Mouse (Mus musculus): ENCODE results near the gene As3mt. TPM values are rescaled to one million over a fixed set of nuclear protein-coding genes. Genes with fewer than 3 reads are reported as not detected.
"Not testable (repeated sequence)": the region's sequence is repeated elsewhere in the genome, so short reads cannot be mapped to it uniquely, and the experiment has no call there.

The As3mt gene
- polyA plus RNA-seq, 1 experiment = 0.07 TPM

DNA sequence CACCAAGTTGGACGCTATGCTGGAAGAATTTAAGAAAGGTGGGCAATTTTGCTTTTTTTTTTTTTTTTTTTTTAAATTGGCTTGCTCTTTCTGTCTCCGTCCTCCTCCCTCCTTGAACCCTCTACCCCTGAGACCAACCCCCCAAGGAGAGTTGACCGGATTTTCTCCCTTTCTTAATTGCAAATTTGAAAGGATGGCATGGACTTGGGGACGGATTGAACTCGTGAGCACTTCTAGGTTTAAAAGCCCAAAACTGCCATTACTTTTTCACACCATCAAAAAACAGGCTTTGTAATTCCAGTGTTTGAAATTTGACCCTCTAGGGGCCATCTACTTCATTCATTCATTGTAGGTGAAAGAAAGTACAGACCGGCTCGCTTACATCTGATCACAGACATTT is 56.1 kb downstream of the As3mt start:
- Histone ChIP-seq H3K27me3 (ENCODE audit: control insufficient read depth) (peaks cover 38% of the 10 kb centered on the region), H3K9me3 (ENCODE audit: control insufficient read depth, low read length) (no peaks in the 10 kb centered on the region), H3K36me3 (ENCODE audit: control insufficient read depth) (peaks cover 6% of the 10 kb centered on the region), H3K4me1 (ENCODE audit: control insufficient read depth) (peaks cover 64% of the 10 kb centered on the region), H3K4me3 (replicated peaks) (peak overlapping the region; percentile 100)
- no peak for TF ChIP-seq GATA1 (IDR thresholded peaks at IDR 0.05; ENCODE audit: low read length)

DNA sequence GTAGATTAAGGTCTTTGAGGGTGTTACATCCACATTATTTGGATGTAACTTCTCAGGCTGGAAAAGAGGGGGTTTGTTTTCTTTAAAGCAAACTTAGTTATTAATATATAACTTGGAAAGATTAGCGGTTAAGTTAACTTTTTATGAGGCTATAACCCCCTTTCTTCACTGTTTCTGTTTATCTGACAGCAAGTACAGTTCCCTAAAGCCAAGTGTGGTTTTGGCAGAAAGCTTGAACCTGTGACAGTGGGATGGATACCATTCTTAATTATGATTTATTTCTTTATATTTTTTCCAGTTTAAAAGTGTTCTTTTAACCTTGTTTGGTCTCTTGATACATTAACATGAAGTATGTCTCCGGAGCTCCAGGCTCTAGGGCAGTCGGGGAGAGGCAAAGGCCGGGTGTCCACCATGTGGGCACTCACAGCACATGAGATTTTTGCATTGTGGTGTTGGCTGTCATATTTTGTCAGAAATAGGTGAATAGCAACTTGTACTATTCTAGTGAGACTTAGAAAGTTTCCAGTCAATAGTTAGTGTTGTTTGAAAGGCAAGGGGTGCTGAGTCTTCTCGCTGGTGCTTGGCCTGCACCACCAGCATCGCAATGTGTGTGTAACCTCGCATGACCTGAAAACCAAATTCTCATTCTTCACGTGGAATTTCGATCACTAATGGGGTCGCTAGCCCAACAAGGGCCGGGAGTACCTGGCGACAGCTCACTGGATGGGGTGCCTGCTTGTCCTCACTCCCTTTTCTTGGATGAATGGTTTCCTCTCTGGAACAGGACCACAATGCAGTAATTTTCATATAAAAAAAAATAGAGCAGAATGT is 56.9 kb downstream of the As3mt start:
- Histone ChIP-seq H3K9me3 (ENCODE audit: control insufficient read depth, low read length) (no peaks in the 10 kb centered on the region), H3K27me3 (ENCODE audit: control insufficient read depth) (peaks cover 30% of the 10 kb centered on the region), H3K4me1 (ENCODE audit: control insufficient read depth) (peaks cover 69% of the 10 kb centered on the region), H3K4me3 (replicated peaks) (peak overlapping the region; percentile 100), H3K36me3 (ENCODE audit: control insufficient read depth) (peaks cover 6% of the 10 kb centered on the region)
- no peak for TF ChIP-seq TAL1 (IDR thresholded peaks at IDR 0.05; ENCODE audit: low read length)
- TF ChIP-seq GATA1 (IDR thresholded peaks at IDR 0.05; ENCODE audit: low read length) = no peak

DNA sequence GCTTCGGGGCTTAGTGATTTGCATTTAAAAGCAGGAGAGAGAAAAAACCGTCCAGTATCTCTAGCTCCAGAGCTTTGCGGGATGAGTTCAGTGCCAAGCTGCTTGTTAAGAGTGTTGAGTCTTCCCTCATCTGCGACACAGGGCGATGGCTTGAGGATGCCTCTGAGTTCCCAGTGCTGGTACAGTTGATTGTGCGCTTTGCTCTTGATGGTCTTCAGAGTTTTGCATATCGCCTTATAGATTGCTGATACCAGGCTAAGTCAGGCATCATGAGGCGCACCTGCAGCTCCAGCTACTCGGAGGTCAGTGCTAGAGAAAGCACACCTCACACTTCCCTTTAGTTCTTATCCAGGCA is 57.5 kb downstream of the As3mt start:
- no peak for TF ChIP-seq GATA1 (IDR thresholded peaks at IDR 0.05; ENCODE audit: low read length)
- TF ChIP-seq TAL1 (IDR thresholded peaks at IDR 0.05; ENCODE audit: low read length) = no peak
- peaks cover 24% of the 10 kb centered on the region for H3K27me3 ChIP-seq (ENCODE audit: control insufficient read depth)
- H3K9me3 ChIP-seq (ENCODE audit: control insufficient read depth, low read length) = no peaks in the 10 kb centered on the region
- peak overlapping the region; percentile 100 for H3K4me3 ChIP-seq (replicated peaks)
- H3K36me3 ChIP-seq (ENCODE audit: control insufficient read depth) = peaks cover 10% of the 10 kb centered on the region
- H3K4me1 ChIP-seq (ENCODE audit: control insufficient read depth) = peaks cover 69% of the 10 kb centered on the region

DNA sequence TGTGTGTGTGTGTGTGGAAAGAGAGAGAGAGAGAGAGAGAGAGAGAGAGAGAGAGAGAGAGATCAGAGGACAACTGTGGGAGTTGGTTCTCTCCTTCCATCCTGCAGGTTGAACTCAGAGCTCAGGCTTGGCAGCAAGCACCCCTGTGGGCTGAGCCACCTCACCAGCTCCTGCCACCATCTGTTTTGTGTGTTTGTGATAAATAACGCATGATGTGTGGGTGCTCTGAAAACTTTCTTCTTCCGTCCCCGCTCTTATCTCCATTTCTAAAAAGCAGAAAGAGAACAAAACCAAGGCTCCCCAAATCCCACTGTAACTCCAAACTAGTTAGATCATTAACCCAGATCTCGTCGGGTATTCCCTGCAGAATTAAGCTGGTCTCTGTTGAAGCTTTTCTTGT is 58.9 kb downstream of the As3mt start:
- TF ChIP-seq GATA1 (IDR thresholded peaks at IDR 0.05; ENCODE audit: low read length) (no peak), TAL1 (IDR thresholded peaks at IDR 0.05; ENCODE audit: low read length) (no peak)
- peaks cover 14% of the 10 kb centered on the region for H3K36me3 ChIP-seq (ENCODE audit: control insufficient read depth)
- peaks cover 21% of the 10 kb centered on the region for H3K27me3 ChIP-seq (ENCODE audit: control insufficient read depth)
- H3K9me3 ChIP-seq (ENCODE audit: control insufficient read depth, low read length) = no peaks in the 10 kb centered on the region
- peaks cover 69% of the 10 kb centered on the region for H3K4me1 ChIP-seq (ENCODE audit: control insufficient read depth)
- peak overlapping the region; percentile 100 for H3K4me3 ChIP-seq (replicated peaks)

- Histone ChIP-seq H3K9me3 (ENCODE audit: control insufficient read depth, low read length) (no peaks in the 10 kb centered on the region), H3K4me3 (replicated peaks) (no peak overlapping the region), H3K4me1 (ENCODE audit: control insufficient read depth) (peaks cover 43% of the 10 kb centered on the region), H3K27me3 (ENCODE audit: control insufficient read depth) (no peaks in the 10 kb centered on the region), H3K36me3 (ENCODE audit: control insufficient read depth) (peaks cover 15% of the 10 kb centered on the region)
- no peak for TF ChIP-seq GATA1 (IDR thresholded peaks at IDR 0.05; ENCODE audit: low read length)
Observed at GRCm38 (mm10) chr19:46769759-46770158, 62.5 kb downstream of the As3mt start.

DNA sequence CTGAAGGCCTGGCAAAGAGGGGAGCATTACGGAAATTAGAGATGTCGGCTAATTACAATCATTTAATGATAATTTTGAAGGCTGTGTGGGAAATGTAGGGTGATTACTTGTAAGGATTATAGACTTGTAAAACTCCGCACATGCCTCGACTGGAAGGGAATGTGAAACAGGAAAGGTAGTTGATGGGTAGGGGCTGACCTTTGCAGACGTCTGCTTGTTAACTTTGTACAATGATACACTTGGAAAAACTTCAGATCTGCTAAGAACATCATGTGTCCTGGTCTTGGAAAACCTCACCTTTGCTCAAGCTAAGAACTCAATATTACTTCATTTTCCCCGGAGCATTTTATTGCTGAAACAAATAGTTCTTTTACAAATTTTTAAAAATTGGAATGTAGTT is 64.5 kb downstream of the As3mt start:
- Histone ChIP-seq H3K27me3 (ENCODE audit: control insufficient read depth) (no peaks in the 10 kb centered on the region), H3K4me1 (ENCODE audit: control insufficient read depth) (peaks cover 37% of the 10 kb centered on the region), H3K9me3 (ENCODE audit: control insufficient read depth, low read length) (no peaks in the 10 kb centered on the region), H3K36me3 (ENCODE audit: control insufficient read depth) (peaks cover 14% of the 10 kb centered on the region), H3K4me3 (replicated peaks) (no peak overlapping the region)
- no peak for TF ChIP-seq TAL1 (IDR thresholded peaks at IDR 0.05; ENCODE audit: low read length)
- TF ChIP-seq GATA1 (IDR thresholded peaks at IDR 0.05; ENCODE audit: low read length) = no peak

DNA sequence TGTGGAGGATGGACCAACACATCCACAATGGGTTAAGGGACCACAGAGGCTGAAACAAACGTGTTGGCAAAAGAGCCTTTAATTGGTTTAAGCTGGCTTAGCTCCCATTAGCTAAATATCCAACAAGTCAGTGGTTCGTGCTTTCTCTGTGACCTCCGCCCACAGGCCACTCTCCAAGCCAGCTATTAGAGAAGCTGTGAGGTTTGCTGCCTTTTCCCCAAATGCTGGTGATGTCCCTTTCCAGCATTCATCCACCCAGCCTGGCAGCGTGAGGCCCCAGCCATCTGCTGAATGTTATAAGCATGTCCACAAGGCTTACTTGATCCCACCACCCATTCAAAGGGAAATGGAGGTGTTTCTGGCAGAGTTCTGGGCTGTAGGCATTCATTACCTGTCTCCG is 69.1 kb downstream of the As3mt start:
- H3K27me3 ChIP-seq (ENCODE audit: control insufficient read depth) = no peaks in the 10 kb centered on the region
- peaks cover 7% of the 10 kb centered on the region for H3K36me3 ChIP-seq (ENCODE audit: control insufficient read depth)
- no peaks in the 10 kb centered on the region for H3K9me3 ChIP-seq (ENCODE audit: control insufficient read depth, low read length)
- peaks cover 41% of the 10 kb centered on the region for H3K4me1 ChIP-seq (ENCODE audit: control insufficient read depth)
- H3K4me3 ChIP-seq (replicated peaks) = no peak overlapping the region
- no peak for TF ChIP-seq TAL1 (IDR thresholded peaks at IDR 0.05; ENCODE audit: low read length)
- TF ChIP-seq GATA1 (IDR thresholded peaks at IDR 0.05; ENCODE audit: low read length) = no peak

GRCm38 (mm10) chr19:46776850-46777249 is 69.6 kb downstream of the As3mt start:
- Histone ChIP-seq H3K4me3 (replicated peaks) (no peak overlapping the region), H3K9me3 (ENCODE audit: control insufficient read depth, low read length) (no peaks in the 10 kb centered on the region), H3K36me3 (ENCODE audit: control insufficient read depth) (peaks cover 7% of the 10 kb centered on the region), H3K27me3 (ENCODE audit: control insufficient read depth) (no peaks in the 10 kb centered on the region), H3K4me1 (ENCODE audit: control insufficient read depth) (peaks cover 43% of the 10 kb centered on the region)
- TF ChIP-seq GATA1 (IDR thresholded peaks at IDR 0.05; ENCODE audit: low read length) = no peak
- TF ChIP-seq TAL1 (IDR thresholded peaks at IDR 0.05; ENCODE audit: low read length) = no peak

DNA sequence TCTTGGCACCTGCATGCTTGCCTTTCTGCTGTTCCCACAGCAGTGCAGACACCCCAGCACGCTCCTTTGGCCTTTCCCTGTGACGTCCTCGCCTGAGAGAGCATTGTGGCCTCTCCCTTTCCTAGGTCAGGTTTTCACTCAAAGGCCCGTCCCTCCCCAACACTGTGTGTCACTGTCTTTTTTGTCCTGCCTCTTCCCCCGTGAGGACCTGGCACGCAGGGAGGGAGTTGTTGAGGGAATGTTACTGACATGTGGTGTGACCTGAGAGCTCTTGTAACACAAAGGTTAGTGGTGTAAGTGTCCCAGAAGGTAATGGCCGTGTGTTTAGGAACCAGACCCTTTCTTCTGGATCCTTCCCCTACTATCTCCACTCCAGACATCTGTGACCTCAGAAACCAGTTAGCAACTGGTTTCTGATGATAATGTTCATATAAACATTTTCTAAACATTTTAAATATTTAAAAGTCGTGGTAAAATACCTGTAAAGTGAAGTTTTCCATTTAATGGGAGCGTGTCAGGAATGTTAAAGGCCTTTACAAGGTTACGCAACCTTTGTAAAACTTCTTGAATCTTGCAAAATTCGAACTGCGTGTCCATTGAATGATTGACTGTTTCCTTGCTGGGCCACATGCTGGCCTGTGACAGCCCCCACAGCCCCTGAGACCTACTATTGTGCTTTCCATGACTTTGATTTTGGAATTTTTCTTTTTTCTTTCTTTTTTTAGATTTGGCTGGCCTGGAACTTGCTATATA is 70.8 kb downstream of the As3mt start:
- Histone ChIP-seq H3K27me3 (ENCODE audit: control insufficient read depth) (no peaks in the 10 kb centered on the region), H3K4me1 (ENCODE audit: control insufficient read depth) (peaks cover 45% of the 10 kb centered on the region), H3K4me3 (replicated peaks) (no peak overlapping the region), H3K9me3 (ENCODE audit: control insufficient read depth, low read length) (no peaks in the 10 kb centered on the region), H3K36me3 (ENCODE audit: control insufficient read depth) (peaks cover 7% of the 10 kb centered on the region)
- no peak for TF ChIP-seq TAL1 (IDR thresholded peaks at IDR 0.05; ENCODE audit: low read length)
- no peak for TF ChIP-seq GATA1 (IDR thresholded peaks at IDR 0.05; ENCODE audit: low read length)

DNA sequence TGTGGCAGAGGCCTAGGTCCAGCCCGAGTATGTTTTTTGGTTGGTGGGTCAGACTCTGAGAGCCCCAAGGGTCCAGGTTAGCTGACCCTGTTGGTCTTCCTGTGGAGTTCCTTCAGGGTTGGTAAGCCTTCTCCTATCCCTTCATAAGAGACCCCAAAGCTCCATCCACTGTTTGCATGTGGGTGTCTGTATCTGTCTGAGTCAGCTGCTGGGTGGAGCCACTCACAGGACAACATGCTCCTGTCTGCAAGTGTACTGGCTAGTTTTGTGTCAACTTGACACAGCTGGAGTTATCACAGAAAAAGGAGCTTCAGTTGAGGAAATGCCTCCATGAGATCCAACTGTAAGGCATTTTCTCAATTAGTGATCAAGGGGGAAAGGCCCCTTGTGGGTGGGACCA is 71.9 kb downstream of the As3mt start:
- not testable (repeated sequence) for H3K36me3 ChIP-seq (ENCODE audit: control insufficient read depth); H3K4me3 ChIP-seq (replicated peaks); H3K9me3 ChIP-seq (ENCODE audit: control insufficient read depth, low read length); H3K27me3 ChIP-seq (ENCODE audit: control insufficient read depth)
- H3K4me1 ChIP-seq (ENCODE audit: control insufficient read depth) = peaks cover 52% of the 10 kb centered on the region

Measured in erythroblast, embryonic 14.5 days (primary cell).